ENCODE assay signal across 13 mouse cellular contexts in genomic region chr5:9107296-9108089, GRCm38 (mm10). TPM values are rescaled to one million over a fixed set of nuclear protein-coding genes. Genes with fewer than 3 reads are reported as not detected.
DNase-seq lines count a peak whose midpoint lies in the region; ATAC-seq and TF ChIP-seq lines count a peak whose summit lies in the region.
"Had no signal": no experiment of that assay in that cellular context is flagged by ENCODE, and none has a peak within 500 bp of the region (broad histone marks: within the 10 kb centered on the region; RNA-seq: fewer than 3 reads in every experiment).

No protein-coding gene starts in this region.

- H3K27me3 ChIP-seq in spleen, adult 2 months (ENCODE audit: control insufficient read depth, insufficient read depth, low read length), result no peaks in the 10 kb centered on the region
- 0 out of 2 replicates have a peak, but pooled peaks cover 4% of the 10 kb centered on the region for H3K27me3 ChIP-seq in liver, postnatal 0 days (ENCODE audit: insufficient read depth, low read length)
- no peaks in the 10 kb centered on the region for H3K27me3 ChIP-seq in splenic B cell, adult 2 months (ENCODE audit: control insufficient read depth, insufficient read depth, low read length, poor library complexity, severe bottlenecking)
- H3K27me3 ChIP-seq: midbrain, embryonic 13.5 days had no signal

- TF ChIP-seq CTCF in gastrocnemius, adult 2 months (IDR thresholded peaks at IDR 0.05), result no peak
- TF ChIP-seq CTCF in spleen, adult 2 months (IDR thresholded peaks at IDR 0.05; ENCODE audit: extremely low read depth, insufficient read depth, insufficient read length, insufficient replicate concordance), result no peak
- no peak for TF ChIP-seq CTCF in liver, postnatal 0 days (IDR thresholded peaks at IDR 0.05; ENCODE audit: low read depth)

- H3K9me3 ChIP-seq in liver, postnatal 0 days (ENCODE audit: low read length), result no peaks in the 10 kb centered on the region
- H3K9me3 ChIP-seq: hindbrain, embryonic 13.5 days; limb, embryonic 13.5 days; midbrain, embryonic 13.5 days had no signal

- H3K4me3 ChIP-seq in gastrocnemius, adult 2 months, result no peak overlapping the region
- H3K4me3 ChIP-seq in spleen, adult 2 months (ENCODE audit: extremely low read depth, insufficient read depth, insufficient read length), result 0 out of 2 replicates have a peak overlapping the region, but pooled peaks have one; percentile 12
- no peak overlapping the region for H3K4me3 ChIP-seq in liver, postnatal 0 days (ENCODE audit: low read depth, low read length)
- H3K4me3 ChIP-seq: hindbrain, embryonic 13.5 days; limb, embryonic 13.5 days; midbrain, embryonic 13.5 days had no signal

- TF ChIP-seq EP300 in liver, postnatal 0 days (IDR thresholded peaks at IDR 0.05; ENCODE audit: low read depth), result no peak

- WGBS in spleen, adult 2 months, result 57% methylated on average over 8 of the region's 8 CpGs
- WGBS in liver, postnatal 0 days (ENCODE audit: insufficient replicate concordance), result 48% methylated on average over 8 of the region's 8 CpGs

- no peak for TF ChIP-seq POLR2A in spleen, adult 2 months (IDR thresholded peaks at IDR 0.05; ENCODE audit: low read depth, low read length)

- H3K27ac ChIP-seq in gastrocnemius, adult 2 months, result peak overlapping the region; percentile 40; the same call in 1 of the 2 replicates
- peak overlapping the region; percentile 85 for H3K27ac ChIP-seq in spleen, adult 2 months (ENCODE audit: insufficient read depth, low read length)
- peak overlapping the region; percentile 32; the same call in 1 of the 2 replicates for H3K27ac ChIP-seq in liver, postnatal 0 days (ENCODE audit: low read depth)
- H3K27ac ChIP-seq: hindbrain, embryonic 13.5 days; limb, embryonic 13.5 days; midbrain, embryonic 13.5 days had no signal

- H3K4me2 ChIP-seq in liver, postnatal 0 days (ENCODE audit: low read depth, low read length), result peak overlapping the region; percentile 18; the same call in 1 of the 2 replicates
- H3K4me2 ChIP-seq: heart, embryonic 11.5 days; hindbrain, embryonic 13.5 days; limb, embryonic 13.5 days; midbrain, embryonic 13.5 days had no signal

- ATAC-seq in liver, postnatal 0 days, result peak; percentile 53
- ATAC-seq: midbrain, embryonic 13.5 days had no signal

- peaks cover 11% of the 10 kb centered on the region; the same call in 1 of the 2 replicates for H3K36me3 ChIP-seq in spleen, adult 2 months (ENCODE audit: control insufficient read depth, insufficient read depth, low read length)
- no peaks in the 10 kb centered on the region for H3K36me3 ChIP-seq in liver, postnatal 0 days (replicated peaks; ENCODE audit: insufficient read depth, low read length)
- peaks cover 2% of the 10 kb centered on the region for H3K36me3 ChIP-seq in splenic B cell, adult 2 months (ENCODE audit: control insufficient read depth, insufficient read depth, low read length, poor library complexity, severe bottlenecking)
- H3K36me3 ChIP-seq: hindbrain, embryonic 13.5 days; limb, embryonic 13.5 days; midbrain, embryonic 13.5 days had no signal

- DNase-seq in gastrocnemius, adult 2 months, result no peak
- no peak for DNase-seq in gastrocnemius, adult 8-10 months (ENCODE audit: low spot score in 2 of 2)
- DNase-seq in spleen, adult 2 months (ENCODE audit: low read depth in 1 of 2, low spot score in 2 of 2), result no peak
- no peak for DNase-seq in spleen, postnatal 10 days (ENCODE audit: low spot score in 2 of 2)
- no peak for DNase-seq in liver, postnatal 0 days
- DNase-seq in splenic B cell, adult 2 months (ENCODE audit: low read depth, low spot score), result peak; percentile 49
- no peak for DNase-seq in ovary, postnatal 14 days (ENCODE audit: low spot score)
- DNase-seq in adrenal gland, postnatal 36 days, result no peak
- DNase-seq: right cerebral cortex, postnatal 25 days had no signal

- no peak overlapping the region for H3K9ac ChIP-seq in liver, postnatal 0 days (replicated peaks)
- H3K9ac ChIP-seq: hindbrain, embryonic 13.5 days; limb, embryonic 13.5 days; midbrain, embryonic 13.5 days had no signal

- H3K4me1 ChIP-seq in spleen, adult 2 months (ENCODE audit: control insufficient read depth, insufficient read depth, insufficient read length), result peaks cover 45% of the 10 kb centered on the region; the same call in 1 of the 2 replicates
- H3K4me1 ChIP-seq in liver, postnatal 0 days (ENCODE audit: insufficient read depth), result peaks cover 26% of the 10 kb centered on the region
- H3K4me1 ChIP-seq: hindbrain, embryonic 13.5 days; limb, embryonic 13.5 days; midbrain, embryonic 13.5 days had no signal

- intact Hi-C loops in gastrocnemius, adult 2 months (cut with DNase I), result no loop called here

RNA-seq across cellular contexts. Expression of gene Tmem243, which starts 7.0 kb away (rescaled TPM):
- 1 to 10 TPM; 7.5 to 9.5 TPM for total RNA-seq in gastrocnemius, adult 2 months (2021)
- 10 to 100 TPM in 3 of 4 experiments, 1 to 10 TPM in 1; 9.5 to 12.1 (median 10.8) TPM for total RNA-seq in gastrocnemius, adult 8-10 months (2022)
- polyA plus RNA-seq in spleen, adult 2 months (2012; rRNA removed), result 56.1 and 106 TPM in 2 replicates
- polyA plus RNA-seq in liver, postnatal 0 days (2015; fragmentation: Nextera tagmentation; extraction: Ambion mirVana), result 50.9 and 56.7 TPM in 2 replicates
- total RNA-seq in adrenal gland, postnatal 36 days (2021), result 10 to 100 TPM; 18.6 to 56.8 TPM

RNA-seq across cellular contexts. Expression of gene Dmtf1, which starts 54.1 kb away (rescaled TPM):
- total RNA-seq in gastrocnemius, adult 2 months (2021), result 1 to 10 TPM; 9.5 to 10.0 TPM
- 1 to 10 TPM; 6.1 to 8.6 (median 6.8) TPM for total RNA-seq in gastrocnemius, adult 8-10 months (2022)
- 8.0 and 9.0 TPM in 2 replicates for polyA plus RNA-seq in spleen, adult 2 months (2012; rRNA removed)
- polyA plus RNA-seq in liver, postnatal 0 days (2015; fragmentation: Nextera tagmentation; extraction: Ambion mirVana), result 6.3 and 7.6 TPM in 2 replicates
- total RNA-seq in adrenal gland, postnatal 36 days (2021), result 10 to 100 TPM; 26.2 to 27.1 TPM

Comparison
In these comparisons a context has a peak if more than half of its experiments do, and no peak if none do; other contexts are left out.
1. H3K27ac ChIP-seq: peak in every context shown above with its lines; median percentile 85 in spleen, adult 2 months; 40 in gastrocnemius, adult 2 months; 32 in liver, postnatal 0 days.